Mouse (Mus musculus): ENCODE results near the gene Fam198a.

Fam198a gene

GRCm38 (mm10) chr9:121926634-121927405 is 24.0 kb upstream of the Fam198a start:
- DNase-seq (ENCODE audit: low spot score in 2 of 2) = peak; percentile 35 to 45

GRCm38 (mm10) chr9:121927721-121928120 is 23.1 kb upstream of the Fam198a start:
- no peak for DNase-seq (ENCODE audit: low spot score in 2 of 2)

GRCm38 (mm10) chr9:121928498-121928897 is 22.3 kb upstream of the Fam198a start:
- DNase-seq (ENCODE audit: low spot score in 2 of 2) = peak; percentile 28 to 67

GRCm38 (mm10) chr9:121934856-121935255 is 15.9 kb upstream of the Fam198a start:
- DNase-seq (ENCODE audit: low spot score in 2 of 2) = no peak

GRCm38 (mm10) chr9:121936952-121937351 is 13.8 kb upstream of the Fam198a start:
- no peak for DNase-seq (ENCODE audit: low spot score in 2 of 2)

- peak in 1 of 2 experiments; percentile 17 for DNase-seq (ENCODE audit: low spot score in 2 of 2)
These were observed 13.3 kb upstream of the Fam198a start for GRCm38 (mm10) chr9:121937451-121937864.

- no peak for DNase-seq (ENCODE audit: low spot score in 2 of 2)
These were observed 12.8 kb upstream of the Fam198a start for GRCm38 (mm10) chr9:121937944-121938355.

- peak in 1 of 2 experiments; percentile 26 for DNase-seq (ENCODE audit: low spot score in 2 of 2)
These were observed 7.8 kb upstream of the Fam198a start for GRCm38 (mm10) chr9:121943005-121943404.

GRCm38 (mm10) chr9:121943628-121944027 is 7.2 kb upstream of the Fam198a start:
- no peak for DNase-seq (ENCODE audit: low spot score in 2 of 2)

- DNase-seq (ENCODE audit: low spot score in 2 of 2) = no peak
These were observed 3.0 kb upstream of the Fam198a start for GRCm38 (mm10) chr9:121947784-121948183.

GRCm38 (mm10) chr9:121948431-121948830 is 2.4 kb upstream of the Fam198a start:
- no peak for DNase-seq (ENCODE audit: low spot score in 2 of 2)

GRCm38 (mm10) chr9:121951114-121951423 is 281 bp downstream of the Fam198a start:
- DNase-seq (ENCODE audit: low spot score in 2 of 2) = no peak

GRCm38 (mm10) chr9:121952596-121952995 is 1.8 kb downstream of the Fam198a start:
- DNase-seq (ENCODE audit: low spot score in 2 of 2) = no peak

- DNase-seq (ENCODE audit: low spot score in 2 of 2) = no peak
These were observed 9.3 kb downstream of the Fam198a start for GRCm38 (mm10) chr9:121959966-121960635.

- DNase-seq (ENCODE audit: low spot score in 2 of 2) = no peak
These were observed 14.2 kb downstream of the Fam198a start for GRCm38 (mm10) chr9:121964941-121965340.

- DNase-seq (ENCODE audit: low spot score in 2 of 2) = no peak
These were observed 17.5 kb downstream of the Fam198a start for GRCm38 (mm10) chr9:121968258-121968657.

GRCm38 (mm10) chr9:121969841-121970381 is 19.1 kb downstream of the Fam198a start:
- DNase-seq (ENCODE audit: low spot score in 2 of 2) = no peak

GRCm38 (mm10) chr9:121973207-121973606 is 22.4 kb downstream of the Fam198a start:
- no peak for DNase-seq (ENCODE audit: low spot score in 2 of 2)

- no peak for DNase-seq (ENCODE audit: low spot score in 2 of 2)
These were observed 23.6 kb downstream of the Fam198a start for GRCm38 (mm10) chr9:121974141-121974986.

- DNase-seq (ENCODE audit: low spot score in 2 of 2) = no peak
These were observed 24.5 kb downstream of the Fam198a start for GRCm38 (mm10) chr9:121975321-121975720.

- no peak for DNase-seq (ENCODE audit: low spot score in 2 of 2)
These were observed 30.3 kb downstream of the Fam198a start for GRCm38 (mm10) chr9:121981046-121981445.
